16 mouse cellular contexts compared by ENCODE assay signal in genomic region chr3:132981968-132982367, GRCm38 (mm10).
"Had no signal": no experiment of that assay in that cellular context is flagged by ENCODE, and none has a peak within 500 bp of the region (broad histone marks: within the 10 kb centered on the region; RNA-seq: fewer than 3 reads in every experiment).

No protein-coding gene starts in this region.

- H3K4me2 ChIP-seq: neural tube, embryonic 13.5 days; neural tube, embryonic 15.5 days; stomach, embryonic 15.5 days had no signal

- H3K36me3 ChIP-seq: neural tube, embryonic 15.5 days had no signal

- H3K9ac ChIP-seq: neural tube, embryonic 13.5 days; neural tube, embryonic 15.5 days; stomach, embryonic 15.5 days had no signal

- DNase-seq: retina, postnatal 1 day; right cerebral cortex, adult 18-20 months; right cerebral cortex, postnatal 14 days; right cerebral cortex, postnatal 25 days; right cerebral cortex, postnatal 4 days; spleen, adult 18-20 months; thymus, adult 18-20 months; thymus, adult 2 months; thymus, postnatal 14 days; thymus, postnatal 25 days; thymus, postnatal 36 days; thymus, postnatal 4 days had no signal

- H3K4me1 ChIP-seq: neural tube, embryonic 13.5 days had no signal

- H3K27ac ChIP-seq: neural tube, embryonic 13.5 days; neural tube, embryonic 15.5 days; stomach, embryonic 15.5 days; stomach, postnatal 0 days had no signal

- H3K9me3 ChIP-seq: neural tube, embryonic 13.5 days; neural tube, embryonic 15.5 days; stomach, embryonic 15.5 days had no signal

- H3K4me3 ChIP-seq: neural tube, embryonic 13.5 days; neural tube, embryonic 15.5 days; stomach, embryonic 15.5 days had no signal

- H3K27me3 ChIP-seq: neural tube, embryonic 13.5 days; neural tube, embryonic 15.5 days; stomach, embryonic 15.5 days had no signal
